In genomic region chr4:106862317-106862716, GRCm38 (mm10) we compare ENCODE assay signal across 9 mouse cellular contexts. TPM values are rescaled to one million over a fixed set of nuclear protein-coding genes. Genes with fewer than 3 reads are reported as not detected.
DNase-seq lines count a peak whose midpoint lies in the region; ATAC-seq and TF ChIP-seq lines count a peak whose summit lies in the region.
"Had no signal": no experiment of that assay in that cellular context is flagged by ENCODE, and none has a peak within 500 bp of the region (broad histone marks: within the 10 kb centered on the region; RNA-seq: fewer than 3 reads in every experiment).

No protein-coding gene starts in this region.

- H3K27me3 ChIP-seq in E14TG2a.4 (ENCODE audit: insufficient read depth, low read length), result no peaks in the 10 kb centered on the region
- H3K27me3 ChIP-seq in heart, embryonic 15.5 days, result no peaks in the 10 kb centered on the region
- H3K27me3 ChIP-seq in limb, embryonic 13.5 days, result no peaks in the 10 kb centered on the region

- H3K9ac ChIP-seq in heart, embryonic 15.5 days, result no peak overlapping the region
- 0 out of 2 replicates have a peak overlapping the region, but pooled peaks have one; percentile 20 for H3K9ac ChIP-seq in limb, embryonic 13.5 days

- no peaks in the 10 kb centered on the region for H3K36me3 ChIP-seq in E14TG2a.4 (ENCODE audit: insufficient read depth, low read length)
- no peaks in the 10 kb centered on the region for H3K36me3 ChIP-seq in heart, embryonic 15.5 days
- H3K36me3 ChIP-seq in limb, embryonic 13.5 days, result no peaks in the 10 kb centered on the region

- no peaks in the 10 kb centered on the region for H3K9me3 ChIP-seq in E14TG2a.4 (ENCODE audit: low read length)
- no peaks in the 10 kb centered on the region for H3K9me3 ChIP-seq in heart, embryonic 15.5 days (replicated peaks)
- H3K9me3 ChIP-seq in limb, embryonic 13.5 days, result no peaks in the 10 kb centered on the region

- peaks cover 97% of the 10 kb centered on the region for H3K4me1 ChIP-seq in E14TG2a.4 (replicated peaks; ENCODE audit: low read depth, low read length)
- peaks cover 46% of the 10 kb centered on the region for H3K4me1 ChIP-seq in heart, embryonic 15.5 days (replicated peaks)
- H3K4me1 ChIP-seq in limb, embryonic 13.5 days, result peaks cover 89% of the 10 kb centered on the region

- no peak overlapping the region for H3K4me2 ChIP-seq in heart, embryonic 15.5 days
- H3K4me2 ChIP-seq in limb, embryonic 13.5 days (replicated peaks), result no peak overlapping the region

- DNase-seq in embryo, embryonic 10 days (ENCODE audit: low spot score), result peak; percentile 13
- DNase-seq in embryo, embryonic 11 days, result no peak
- DNase-seq in MN1 (ENCODE audit: low spot score), result no peak
- no peak for DNase-seq in retina, embryonic 14.5 days (ENCODE audit: low spot score)

- H3K4me3 ChIP-seq in E14TG2a.4 (replicated peaks; ENCODE audit: low read length), result peak overlapping the region; percentile 50
- no peak overlapping the region for H3K4me3 ChIP-seq in heart, embryonic 15.5 days
- H3K4me3 ChIP-seq in limb, embryonic 13.5 days, result no peak overlapping the region

- no peak for ATAC-seq in heart, embryonic 15.5 days (replicated peaks; ENCODE audit: insufficient number of reproducible peaks, insufficient read depth, low FRiP score, low read depth)
- ATAC-seq in limb, embryonic 13.5 days (ENCODE audit: low FRiP score, low read depth), result no peak
- no peak for ATAC-seq in cerebellum, adult (ENCODE audit: insufficient number of reproducible peaks, low FRiP score, low TSS enrichment)
- ATAC-seq: inflammation-experienced regulatory T-cells, adult 6 months had no signal

- 25% methylated on average over 7 of the region's 7 CpGs for WGBS in heart, embryonic 15.5 days
- WGBS in limb, embryonic 13.5 days, result 41% methylated on average over 7 of the region's 7 CpGs

- TF ChIP-seq CTCF in E14TG2a.4 (conservative IDR thresholded peaks at IDR 0.05; ENCODE audit: low read length), result no peak

- peak overlapping the region; percentile 52 for H3K27ac ChIP-seq in heart, embryonic 15.5 days
- peak overlapping the region; percentile 64; the same call in 1 of the 2 replicates for H3K27ac ChIP-seq in limb, embryonic 13.5 days

RNA-seq across cellular contexts. Expression of gene Ssbp3, which starts 48.2 kb away (rescaled TPM):
- 53.3 and 69.1 TPM in 2 replicates for polyA plus RNA-seq in heart, embryonic 15.5 days (2015; fragmentation: Nextera tagmentation; extraction: Ambion mirVana)
- 171 and 173 TPM in 2 replicates for polyA plus RNA-seq in limb, embryonic 13.5 days (2015; fragmentation: Nextera tagmentation; extraction: Ambion mirVana)

RNA-seq across cellular contexts. Expression of gene Acot11, which starts 57.5 kb away (rescaled TPM):
- 6.1 and 6.4 TPM in 2 replicates for polyA plus RNA-seq in heart, embryonic 15.5 days (2015; fragmentation: Nextera tagmentation; extraction: Ambion mirVana)
- 5.1 and 5.5 TPM in 2 replicates for polyA plus RNA-seq in limb, embryonic 13.5 days (2015; fragmentation: Nextera tagmentation; extraction: Ambion mirVana)
